Mouse (Mus musculus): ENCODE results near the gene Ckmt1.
"Not testable (repeated sequence)": the region's sequence is repeated elsewhere in the genome, so short reads cannot be mapped to it uniquely, and the experiment has no call there.

Ckmt1 gene

GRCm38 (mm10) chr2:121357494-121357893, at the start of gene Ckmt1:
Ckmt1 (plus strand) TSS chr2:121357714.
- DNase-seq = no peak

- no peak for DNase-seq
These were observed 48.5 kb upstream of the Ckmt1 start for GRCm38 (mm10) chr2:121308997-121309416.

GRCm38 (mm10) chr2:121316278-121316677, 41.2 kb upstream of the Ckmt1 start:
- DNase-seq = no peak

GRCm38 (mm10) chr2:121323041-121323440, 34.5 kb upstream of the Ckmt1 start:
- DNase-seq = no peak

GRCm38 (mm10) chr2:121323693-121324470, 33.6 kb upstream of the Ckmt1 start:
- no peak for DNase-seq

- DNase-seq = peak; percentile 43
These were observed 28.0 kb upstream of the Ckmt1 start for GRCm38 (mm10) chr2:121329492-121329891.

GRCm38 (mm10) chr2:121339057-121339456, 18.5 kb upstream of the Ckmt1 start:
- DNase-seq = no peak

GRCm38 (mm10) chr2:121353156-121353555, 4.4 kb upstream of the Ckmt1 start:
- DNase-seq = no peak

- no peak for DNase-seq
These were observed 3.1 kb upstream of the Ckmt1 start for GRCm38 (mm10) chr2:121354378-121354777.

- peak; percentile 98 for DNase-seq
These were observed 2.5 kb upstream of the Ckmt1 start, which contains the start of gene Ppip5k1 for GRCm38 (mm10) chr2:121354820-121355592. Ppip5k1 (minus strand) TSS chr2:121355396.

- DNase-seq = no peak
These were observed 447 bp downstream of the Ckmt1 start for GRCm38 (mm10) chr2:121357961-121358360.

GRCm38 (mm10) chr2:121358381-121358780, 867 bp downstream of the Ckmt1 start:
- peak; percentile 66 for DNase-seq

- DNase-seq = peak; percentile 21
These were observed 1.9 kb downstream of the Ckmt1 start for GRCm38 (mm10) chr2:121359461-121359860.

- no peak for DNase-seq
These were observed 6.1 kb downstream of the Ckmt1 start for GRCm38 (mm10) chr2:121363656-121364055.

- no peak for DNase-seq
These were observed 11.3 kb downstream of the Ckmt1 start for GRCm38 (mm10) chr2:121368831-121369230.

- no peak for DNase-seq
These were observed 13.4 kb downstream of the Ckmt1 start for GRCm38 (mm10) chr2:121370921-121371320.

- DNase-seq = no peak
These were observed 14.8 kb downstream of the Ckmt1 start for GRCm38 (mm10) chr2:121372266-121372665.

- DNase-seq = no peak
These were observed 17.3 kb downstream of the Ckmt1 start for GRCm38 (mm10) chr2:121374766-121375165.

GRCm38 (mm10) chr2:121386961-121387575, 29.6 kb downstream of the Ckmt1 start, which contains the start of gene Strc:
Strc (minus strand) TSS chr2:121387168.
- not testable (repeated sequence) for DNase-seq

GRCm38 (mm10) chr2:121396624-121397023, 39.1 kb downstream of the Ckmt1 start:
- DNase-seq = peak; percentile 87

- no peak for DNase-seq
These were observed 45.8 kb downstream of the Ckmt1 start for GRCm38 (mm10) chr2:121403296-121403695.

GRCm38 (mm10) chr2:121408160-121408559, 50.6 kb downstream of the Ckmt1 start:
- peak; percentile 57 for DNase-seq

- no peak for DNase-seq
These were observed 55.4 kb downstream of the Ckmt1 start for GRCm38 (mm10) chr2:121412843-121413386.

All from retina, postnatal 1 day (tissue).